Mouse (Mus musculus): ENCODE measurements around the gene Dpep1. TPM values are rescaled to one million over a fixed set of nuclear protein-coding genes. Genes with fewer than 3 reads are reported as not detected.
"Not testable (repeated sequence)": the region's sequence is repeated elsewhere in the genome, so short reads cannot be mapped to it uniquely, and the experiment has no call there.

Gene Dpep1
- polyA plus RNA-seq, 1 experiment from 2014 or later, result 14.3 TPM

- Histone ChIP-seq H3K9ac (no peak within 1 kb of the TSS), H3K27me3 (no peaks in the 10 kb centered on the region), H3K36me3 (no peaks in the 10 kb centered on the region), H3K4me1 (peaks cover 36% of the 10 kb centered on the region), H3K27ac (replicated peaks) (peak within 1 kb of the TSS; percentile 66), H3K9me3 (replicated peaks) (no peaks in the 10 kb centered on the region), H3K4me3 (replicated peaks) (peak within 1 kb of the TSS; percentile 31), H3K4me2 (replicated peaks) (peak within 1 kb of the TSS; percentile 34)
- WGBS, result 24% methylated on average over 13 of the region's 13 CpGs
- ATAC-seq (ENCODE audit: insufficient number of reproducible peaks, low FRiP score, low TSS enrichment, low read depth), result peak; percentile 48; the same call in 1 of the 2 replicates
Observed at GRCm38 (mm10) chr8:123157888-123158465, 28.1 kb upstream of the Dpep1 start, which contains the start of gene Sult5a1. Gene Sult5a1, minus strand, starts transcription at chr8:123158315.

DNA sequence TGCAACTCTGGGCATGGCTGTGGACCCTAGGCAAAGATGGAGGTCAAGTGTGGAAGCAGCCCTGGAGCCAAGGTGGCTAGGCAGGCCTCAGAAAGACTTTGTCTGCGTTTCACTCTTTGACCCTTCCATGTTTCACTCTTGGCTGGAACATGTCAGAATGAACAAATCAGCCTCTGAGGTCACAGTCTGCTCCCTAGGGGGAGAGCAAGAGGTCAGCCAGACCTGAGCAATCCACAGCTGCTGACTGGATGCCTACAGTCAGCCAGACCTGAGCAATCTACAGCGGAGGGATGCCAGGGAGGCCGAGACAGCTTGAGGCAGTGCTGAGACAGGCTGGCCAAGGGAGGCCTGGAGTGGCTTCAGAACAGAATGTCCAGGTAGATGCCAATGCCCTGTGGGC is 4.7 kb upstream of the Dpep1 start:
- H3K4me1 ChIP-seq, result peaks cover 19% of the 10 kb centered on the region
- 59% methylated on average over 3 of the region's 3 CpGs for WGBS
- ATAC-seq (ENCODE audit: insufficient number of reproducible peaks, low FRiP score, low TSS enrichment, low read depth), result no peak
- H3K9ac ChIP-seq, result no peak overlapping the region
- H3K4me2 ChIP-seq (replicated peaks), result no peak overlapping the region
- no peaks in the 10 kb centered on the region for H3K36me3 ChIP-seq
- H3K4me3 ChIP-seq (replicated peaks), result no peak overlapping the region
- no peak overlapping the region for H3K27ac ChIP-seq (replicated peaks)
- no peaks in the 10 kb centered on the region for H3K9me3 ChIP-seq (replicated peaks)
- H3K27me3 ChIP-seq, result no peaks in the 10 kb centered on the region

DNA sequence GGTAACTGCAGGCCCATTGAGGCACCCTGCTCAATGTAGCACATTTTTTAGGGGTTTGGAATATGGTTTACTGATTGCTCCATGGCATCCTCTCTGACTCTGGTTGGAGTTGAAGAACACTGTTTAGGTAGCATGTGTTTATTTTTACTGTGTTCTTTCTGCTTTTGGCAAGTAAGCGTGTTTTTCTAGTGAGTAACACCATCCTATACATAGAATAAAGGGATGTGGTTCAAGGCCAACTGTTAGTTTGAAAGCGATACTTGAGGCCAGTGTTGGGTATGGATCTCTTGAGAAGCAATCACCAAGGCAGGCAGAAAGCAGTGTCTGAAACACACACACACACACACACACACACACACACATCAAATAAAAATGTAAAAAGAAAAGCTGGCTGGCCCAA is 2.0 kb downstream of the Dpep1 start:
- Histone ChIP-seq H3K27me3 (no peaks in the 10 kb centered on the region), H3K4me1 (peaks cover 58% of the 10 kb centered on the region), H3K4me2 (replicated peaks) (no peak overlapping the region), H3K9ac (no peak overlapping the region), H3K4me3 (replicated peaks) (no peak overlapping the region), H3K36me3 (no peaks in the 10 kb centered on the region), H3K9me3 (replicated peaks) (no peaks in the 10 kb centered on the region), H3K27ac (replicated peaks) (peak overlapping the region; percentile 66; the same call in 1 of the 2 replicates)
- WGBS, result 61% methylated on average over 2 of the region's 2 CpGs
- no peak for ATAC-seq (ENCODE audit: insufficient number of reproducible peaks, low FRiP score, low TSS enrichment, low read depth)

- Histone ChIP-seq H3K4me2 (replicated peaks) (no peak overlapping the region), H3K4me1 (peaks cover 58% of the 10 kb centered on the region), H3K27ac (replicated peaks) (no peak overlapping the region), H3K4me3 (replicated peaks) (no peak overlapping the region), H3K9me3 (replicated peaks) (no peaks in the 10 kb centered on the region), H3K27me3 (no peaks in the 10 kb centered on the region), H3K9ac (no peak overlapping the region), H3K36me3 (no peaks in the 10 kb centered on the region)
- 55% methylated on average over 7 of the region's 7 CpGs for WGBS
- ATAC-seq (ENCODE audit: insufficient number of reproducible peaks, low FRiP score, low TSS enrichment, low read depth), result no peak
Observed at GRCm38 (mm10) chr8:123188841-123189240, 2.8 kb downstream of the Dpep1 start.

GRCm38 (mm10) chr8:123190678-123191077 is 4.6 kb downstream of the Dpep1 start:
- ATAC-seq (ENCODE audit: insufficient number of reproducible peaks, low FRiP score, low TSS enrichment, low read depth), result no peak
- H3K4me2 ChIP-seq (replicated peaks), result peak overlapping the region; percentile 32; the same call in 1 of the 2 replicates
- no peaks in the 10 kb centered on the region for H3K9me3 ChIP-seq (replicated peaks)
- H3K27me3 ChIP-seq, result no peaks in the 10 kb centered on the region
- peaks cover 46% of the 10 kb centered on the region for H3K4me1 ChIP-seq
- H3K4me3 ChIP-seq (replicated peaks), result 0 out of 2 replicates have a peak overlapping the region, but pooled peaks have one; percentile 18
- WGBS, result under 1% methylated on average over 9 of the region's 9 CpGs
- H3K36me3 ChIP-seq, result no peaks in the 10 kb centered on the region
- H3K9ac ChIP-seq, result no peak overlapping the region
- peak overlapping the region; percentile 55; the same call in 1 of the 2 replicates for H3K27ac ChIP-seq (replicated peaks)

GRCm38 (mm10) chr8:123191908-123192307 is 5.9 kb downstream of the Dpep1 start:
- ATAC-seq (ENCODE audit: insufficient number of reproducible peaks, low FRiP score, low TSS enrichment, low read depth), result no peak
- no peak overlapping the region for H3K27ac ChIP-seq (replicated peaks)
- H3K27me3 ChIP-seq, result no peaks in the 10 kb centered on the region
- H3K9ac ChIP-seq, result no peak overlapping the region
- no peaks in the 10 kb centered on the region for H3K36me3 ChIP-seq
- H3K4me1 ChIP-seq, result peaks cover 34% of the 10 kb centered on the region
- WGBS, result 54% methylated on average over 8 of the region's 8 CpGs
- no peak overlapping the region for H3K4me3 ChIP-seq (replicated peaks)
- H3K4me2 ChIP-seq (replicated peaks), result no peak overlapping the region
- H3K9me3 ChIP-seq (replicated peaks), result no peaks in the 10 kb centered on the region

DNA sequence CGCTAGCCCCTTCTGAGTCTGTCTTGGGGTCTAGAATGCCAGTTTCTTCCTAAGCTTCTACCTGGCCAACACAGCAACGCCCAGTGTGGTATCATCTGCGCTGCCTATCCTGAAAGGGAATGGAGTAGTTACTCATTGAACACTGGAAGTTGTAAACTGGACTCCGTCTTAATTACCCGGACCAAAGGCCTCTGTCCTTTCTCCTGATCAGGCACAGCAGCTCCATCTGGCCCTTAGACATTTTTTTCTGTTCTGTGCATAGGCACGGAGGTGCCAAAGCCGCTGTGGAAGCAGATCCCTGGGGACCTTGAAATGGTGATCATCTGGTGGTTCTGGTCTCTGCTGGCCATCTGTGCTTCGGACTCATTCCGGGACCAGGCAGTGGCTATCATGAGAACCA is 7.7 kb downstream of the Dpep1 start:
- Histone ChIP-seq H3K27me3 (no peaks in the 10 kb centered on the region), H3K9me3 (replicated peaks) (no peaks in the 10 kb centered on the region), H3K4me2 (replicated peaks) (no peak overlapping the region), H3K27ac (replicated peaks) (no peak overlapping the region), H3K9ac (no peak overlapping the region), H3K4me3 (replicated peaks) (no peak overlapping the region), H3K36me3 (no peaks in the 10 kb centered on the region), H3K4me1 (peaks cover 18% of the 10 kb centered on the region)
- WGBS, result 89% methylated on average over 9 of the region's 9 CpGs
- ATAC-seq (ENCODE audit: insufficient number of reproducible peaks, low FRiP score, low TSS enrichment, low read depth), result no peak

GRCm38 (mm10) chr8:123197016-123197415 is 11.0 kb downstream of the Dpep1 start:
- not testable (repeated sequence) for H3K27ac ChIP-seq (replicated peaks); H3K4me1 ChIP-seq; ATAC-seq (ENCODE audit: insufficient number of reproducible peaks, low FRiP score, low TSS enrichment, low read depth); H3K9me3 ChIP-seq (replicated peaks); H3K36me3 ChIP-seq; H3K4me3 ChIP-seq (replicated peaks); H3K4me2 ChIP-seq (replicated peaks); H3K9ac ChIP-seq; H3K27me3 ChIP-seq
- 75% methylated on average over 5 of the region's 5 CpGs for WGBS

DNA sequence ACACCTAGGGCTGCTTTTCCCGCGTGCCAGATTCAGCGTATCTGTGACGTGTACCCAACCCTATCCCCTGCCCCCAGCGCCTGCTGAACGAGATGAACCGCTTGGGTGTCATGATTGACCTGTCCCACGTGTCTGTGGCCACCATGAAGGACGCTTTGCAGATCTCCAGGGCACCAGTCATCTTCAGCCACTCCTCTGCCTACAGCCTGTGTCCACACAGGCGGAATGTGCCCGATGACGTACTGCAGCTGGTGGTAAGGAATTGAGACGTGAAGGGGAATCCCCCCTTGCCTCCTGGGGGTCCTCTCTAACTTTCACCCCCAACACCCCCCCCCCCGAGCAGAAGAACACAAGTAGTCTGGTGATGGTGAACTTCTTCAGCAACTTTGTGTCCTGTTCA is 13.8 kb downstream of the Dpep1 start:
- no peak for ATAC-seq (ENCODE audit: insufficient number of reproducible peaks, low FRiP score, low TSS enrichment, low read depth)
- 66% methylated on average over 14 of the region's 14 CpGs for WGBS
- no peak overlapping the region for H3K9ac ChIP-seq
- peaks cover 3% of the 10 kb centered on the region; the same call in 1 of the 2 replicates for H3K4me1 ChIP-seq
- no peak overlapping the region for H3K27ac ChIP-seq (replicated peaks)
- H3K36me3 ChIP-seq, result peaks cover 8% of the 10 kb centered on the region
- H3K9me3 ChIP-seq (replicated peaks), result no peaks in the 10 kb centered on the region
- no peak overlapping the region for H3K4me3 ChIP-seq (replicated peaks)
- H3K27me3 ChIP-seq, result no peaks in the 10 kb centered on the region
- no peak overlapping the region for H3K4me2 ChIP-seq (replicated peaks)

GRCm38 (mm10) chr8:123202288-123202687 is 16.2 kb downstream of the Dpep1 start:
- Histone ChIP-seq H3K4me1 (peaks cover 3% of the 10 kb centered on the region; the same call in 1 of the 2 replicates), H3K9me3 (replicated peaks) (no peaks in the 10 kb centered on the region), H3K36me3 (peaks cover 27% of the 10 kb centered on the region), H3K27me3 (no peaks in the 10 kb centered on the region), H3K9ac (no peak overlapping the region), H3K27ac (replicated peaks) (no peak overlapping the region), H3K4me3 (replicated peaks) (no peak overlapping the region), H3K4me2 (replicated peaks) (no peak overlapping the region)
- ATAC-seq (ENCODE audit: insufficient number of reproducible peaks, low FRiP score, low TSS enrichment, low read depth), result no peak
- WGBS, result 23% methylated on average over 5 of the region's 5 CpGs

- no peak for ATAC-seq (ENCODE audit: insufficient number of reproducible peaks, low FRiP score, low TSS enrichment, low read depth)
- no peak overlapping the region for H3K4me2 ChIP-seq (replicated peaks)
- H3K9ac ChIP-seq, result no peak overlapping the region
- H3K4me3 ChIP-seq (replicated peaks), result no peak overlapping the region
- H3K4me1 ChIP-seq, result peaks cover 3% of the 10 kb centered on the region; the same call in 1 of the 2 replicates
- H3K27ac ChIP-seq (replicated peaks), result no peak overlapping the region
- peaks cover 40% of the 10 kb centered on the region for H3K36me3 ChIP-seq
- 83% methylated on average over 3 of the region's 3 CpGs for WGBS
- H3K9me3 ChIP-seq (replicated peaks), result no peaks in the 10 kb centered on the region
- H3K27me3 ChIP-seq, result no peaks in the 10 kb centered on the region
Observed at GRCm38 (mm10) chr8:123203571-123203970, 17.5 kb downstream of the Dpep1 start.

DNA sequence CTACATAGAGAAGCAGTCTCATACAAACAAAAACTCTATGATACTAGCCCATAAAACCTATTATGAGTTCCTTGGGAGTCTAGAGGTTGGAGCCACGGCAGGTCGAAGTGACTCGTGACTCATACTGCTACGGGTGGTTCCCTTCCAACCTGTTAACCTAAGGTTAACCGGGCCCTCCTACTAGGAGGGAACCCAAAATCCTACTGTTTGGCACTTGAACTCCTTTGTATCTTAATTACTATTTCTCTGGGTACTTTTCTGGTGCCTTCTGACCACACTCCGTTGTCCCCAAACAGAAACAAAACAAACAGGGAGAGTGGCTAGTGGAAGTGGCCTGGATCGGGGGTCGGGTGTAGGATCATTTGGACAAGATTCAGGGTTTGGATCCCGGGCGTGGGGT is 25.8 kb downstream of the Dpep1 start:
- Histone ChIP-seq H3K36me3 (peaks cover 35% of the 10 kb centered on the region), H3K4me1 (peaks cover 21% of the 10 kb centered on the region), H3K9me3 (replicated peaks) (no peaks in the 10 kb centered on the region), H3K9ac (peak overlapping the region; percentile 99), H3K4me2 (replicated peaks) (peak overlapping the region; percentile 69), H3K4me3 (replicated peaks) (peak overlapping the region; percentile 95), H3K27ac (replicated peaks) (no peak overlapping the region), H3K27me3 (no peaks in the 10 kb centered on the region)
- ATAC-seq (ENCODE audit: insufficient number of reproducible peaks, low FRiP score, low TSS enrichment, low read depth), result no peak
- 39% methylated on average over 10 of the region's 10 CpGs for WGBS
